Mouse (Mus musculus) inflammation-experienced regulatory T-cells, adult 16 weeks (primary cell): ENCODE data around the gene Atn1. TPM values are rescaled to one million over a fixed set of nuclear protein-coding genes. Genes with fewer than 3 reads are reported as not detected.

Source experiments
- polyA plus RNA-seq: library from polyadenylated mRNA; unstranded; fragments of 100-300 nt; shearing (Covaris generic); gene quantifications from one replicate; pipeline ENCODE4 v1.2.1, GENCODE M21; 2017

Atn1 gene
- polyA plus RNA-seq: 2.9 TPM

DNA sequence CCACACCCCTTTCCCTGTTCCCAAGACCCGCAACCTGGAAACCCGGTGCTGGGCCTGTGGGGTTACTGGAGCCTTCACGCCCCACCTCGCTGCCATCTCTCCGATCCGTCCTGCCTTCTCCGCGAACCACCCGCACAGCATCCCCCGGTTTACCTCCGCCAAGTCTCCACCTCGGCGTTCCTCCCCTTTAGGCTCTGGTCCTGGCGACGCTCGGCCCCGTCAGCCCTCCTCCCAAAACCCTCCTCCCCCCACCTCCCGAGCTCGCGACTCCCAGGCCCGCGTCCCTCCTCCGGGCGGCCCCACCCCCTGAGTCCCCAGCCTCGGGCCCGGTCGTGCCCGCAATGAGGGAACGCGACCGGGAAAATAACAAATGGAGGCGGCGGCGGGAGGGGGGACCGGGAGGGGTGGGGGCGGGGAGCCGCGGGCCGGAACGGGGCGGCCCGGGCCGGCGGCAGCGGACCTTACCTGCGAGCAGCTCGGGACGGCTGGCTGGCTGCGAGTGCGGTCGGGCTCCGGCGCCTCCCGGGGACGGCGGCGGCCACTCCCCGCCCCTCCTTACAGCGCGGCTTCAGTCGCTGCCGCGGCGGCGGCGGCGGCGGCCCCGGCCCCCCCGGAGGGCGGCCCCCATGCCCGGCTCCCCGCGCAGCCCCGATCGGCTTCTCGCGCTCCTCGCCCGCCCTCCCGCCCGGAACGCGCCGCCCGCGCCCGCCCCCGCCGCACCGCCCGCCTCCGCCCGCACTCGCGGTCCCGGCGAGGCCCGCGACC lies at the start of gene Atn1, which contains the start of gene Gm45234:
Atn1 (minus strand) TSS at position 694 of the 765 bp plus-strand sequence.
Gm45234 (minus strand) TSS at position 191 of the 765 bp plus-strand sequence.

DNA sequence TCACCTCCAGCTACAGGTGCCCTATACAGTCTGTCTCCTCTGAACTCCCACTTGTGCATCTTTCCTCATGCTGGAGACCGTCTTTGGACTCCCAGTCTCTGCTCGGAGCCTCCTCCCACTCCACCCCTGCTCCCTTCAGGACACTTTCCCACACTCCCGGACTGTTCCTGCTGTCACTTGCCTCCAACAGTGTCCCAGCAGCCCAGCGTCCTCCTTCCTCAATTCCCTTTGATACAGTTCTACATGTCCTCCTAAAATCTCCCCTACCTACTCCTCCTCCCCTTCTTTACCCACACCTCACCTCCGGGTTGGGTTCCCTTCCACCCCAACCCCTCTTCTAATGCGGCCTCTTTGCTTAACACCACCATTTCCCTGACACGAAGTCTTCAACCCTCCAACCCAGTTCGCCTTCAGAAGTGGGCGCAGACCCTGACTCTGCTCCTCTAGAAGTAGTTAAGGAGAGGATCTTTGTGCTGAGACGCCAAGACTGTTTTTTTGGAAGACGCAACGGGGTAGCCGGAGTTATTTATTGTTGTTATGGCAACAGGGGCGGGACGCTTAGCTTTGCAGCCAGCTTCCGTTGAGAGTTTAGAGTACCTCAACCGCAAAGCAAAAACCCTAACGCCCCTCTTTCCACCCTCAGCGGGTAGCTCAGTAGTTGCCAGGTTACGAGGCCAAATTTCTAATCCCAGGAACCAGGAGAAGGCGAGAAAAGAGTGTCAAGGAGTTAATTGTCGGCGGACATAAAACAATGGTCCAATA lies 23.1 kb upstream of the Atn1 start, which contains the start of gene Lrrc23:
Lrrc23 (minus strand) TSS at position 506 of the 762 bp plus-strand sequence.

DNA sequence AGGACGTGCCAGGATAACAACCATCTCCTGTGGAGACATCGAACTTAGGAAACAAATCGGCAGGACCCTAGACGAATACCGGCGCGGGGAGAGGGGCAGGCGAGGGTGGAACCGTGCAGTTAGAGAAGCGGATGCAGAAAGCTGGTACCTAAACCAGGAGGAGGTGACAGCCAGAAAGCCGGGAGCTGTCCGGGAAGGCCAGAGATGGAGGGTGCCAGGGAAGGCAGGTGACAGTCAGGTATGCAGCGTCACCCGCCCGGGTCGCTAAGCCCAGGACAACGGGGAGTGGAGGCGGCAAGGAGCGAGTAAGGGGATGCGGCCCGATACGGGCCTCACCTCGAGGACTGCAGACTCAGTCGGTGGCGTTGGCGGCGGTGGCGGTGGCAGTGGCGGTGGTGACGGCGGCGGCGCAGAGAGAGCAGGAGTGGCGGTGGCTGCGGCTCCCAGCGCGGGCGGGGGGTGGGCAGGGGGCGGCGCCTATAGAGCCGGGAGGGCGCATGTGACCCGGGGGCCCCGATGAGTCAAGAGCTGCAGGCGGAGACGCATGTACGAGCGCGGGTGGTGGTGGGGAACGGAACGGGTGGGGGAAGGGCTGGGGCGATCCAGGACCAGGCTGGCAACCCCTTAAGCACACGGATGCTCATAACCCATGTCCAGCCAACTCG lies 12.9 kb upstream of the Atn1 start, which contains the start of gene Eno2:
Eno2 (minus strand) TSS at position 573 of the 665 bp plus-strand sequence.

DNA sequence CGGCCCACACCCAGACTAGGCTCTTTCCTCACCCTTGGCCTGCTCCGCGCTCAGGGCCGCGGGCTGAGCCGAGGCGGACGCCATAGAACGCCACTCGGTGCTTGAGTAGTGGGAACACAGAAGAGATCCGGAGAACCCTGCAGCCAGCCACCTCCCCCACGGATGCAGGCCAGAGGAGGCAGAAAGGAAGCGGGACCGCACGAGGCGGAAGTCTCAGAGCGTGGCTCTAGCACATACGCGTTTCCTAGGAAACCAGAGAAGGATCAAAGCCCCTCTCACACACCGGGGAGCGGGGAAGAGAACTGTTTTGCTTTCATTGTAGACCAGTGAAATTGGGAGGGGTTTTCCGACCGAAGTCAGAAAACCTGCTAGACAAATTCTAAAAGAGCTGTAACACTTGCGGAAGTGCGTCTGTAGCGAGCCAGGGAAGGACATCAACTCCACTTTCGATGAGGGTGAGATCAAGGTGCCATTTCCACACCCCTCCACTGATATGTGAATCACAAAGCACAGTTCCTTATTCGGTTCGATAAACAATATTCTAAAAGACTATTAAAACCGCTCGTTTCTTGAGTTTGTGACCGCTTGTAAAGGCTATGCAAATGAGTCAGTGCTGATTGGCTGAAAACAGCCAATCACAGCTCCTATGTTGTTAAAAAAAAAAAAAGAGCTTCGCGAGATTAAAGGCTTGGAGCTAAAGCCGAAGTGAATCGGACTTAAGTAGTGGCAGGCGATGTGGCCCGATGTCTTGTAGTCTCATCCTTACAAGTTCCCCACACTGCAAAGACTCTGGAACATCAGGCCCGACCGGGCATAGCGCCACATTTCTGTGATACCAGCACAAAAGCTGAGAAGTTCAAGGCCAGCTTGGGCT lies 15.2 kb downstream of the Atn1 start, which contains the start of gene Grcc10:
Grcc10 (minus strand) TSS at position 487 of the 874 bp plus-strand sequence.

DNA sequence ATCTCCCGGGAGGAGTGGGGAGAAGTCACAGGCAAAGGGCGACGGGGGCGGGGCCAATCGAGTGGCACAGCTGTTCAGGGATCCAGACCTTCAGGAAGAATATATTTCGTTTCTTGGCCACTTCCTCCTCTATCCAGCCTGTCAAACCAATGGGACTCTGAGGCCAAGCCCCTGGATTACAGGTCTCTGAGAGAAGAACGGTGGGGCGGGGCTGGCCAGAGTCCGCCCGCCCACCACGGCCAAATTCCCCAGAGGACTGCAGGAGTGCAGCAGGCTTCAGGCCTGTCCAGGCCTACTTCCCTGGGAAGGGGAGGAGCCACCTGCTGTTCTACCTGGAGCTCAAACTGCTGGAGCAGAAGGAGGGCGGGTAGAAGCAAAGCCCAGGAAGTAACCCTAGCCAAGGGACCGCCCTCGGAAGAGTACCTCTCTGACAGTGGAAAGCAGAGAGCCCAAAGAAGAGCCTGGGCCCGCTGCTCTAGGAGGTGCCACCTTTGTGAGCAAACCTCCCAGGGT lies 17.8 kb downstream of the Atn1 start, which contains the start of gene Ptpn6:
Ptpn6 (minus strand) TSS at position 204 of the 513 bp plus-strand sequence.

DNA sequence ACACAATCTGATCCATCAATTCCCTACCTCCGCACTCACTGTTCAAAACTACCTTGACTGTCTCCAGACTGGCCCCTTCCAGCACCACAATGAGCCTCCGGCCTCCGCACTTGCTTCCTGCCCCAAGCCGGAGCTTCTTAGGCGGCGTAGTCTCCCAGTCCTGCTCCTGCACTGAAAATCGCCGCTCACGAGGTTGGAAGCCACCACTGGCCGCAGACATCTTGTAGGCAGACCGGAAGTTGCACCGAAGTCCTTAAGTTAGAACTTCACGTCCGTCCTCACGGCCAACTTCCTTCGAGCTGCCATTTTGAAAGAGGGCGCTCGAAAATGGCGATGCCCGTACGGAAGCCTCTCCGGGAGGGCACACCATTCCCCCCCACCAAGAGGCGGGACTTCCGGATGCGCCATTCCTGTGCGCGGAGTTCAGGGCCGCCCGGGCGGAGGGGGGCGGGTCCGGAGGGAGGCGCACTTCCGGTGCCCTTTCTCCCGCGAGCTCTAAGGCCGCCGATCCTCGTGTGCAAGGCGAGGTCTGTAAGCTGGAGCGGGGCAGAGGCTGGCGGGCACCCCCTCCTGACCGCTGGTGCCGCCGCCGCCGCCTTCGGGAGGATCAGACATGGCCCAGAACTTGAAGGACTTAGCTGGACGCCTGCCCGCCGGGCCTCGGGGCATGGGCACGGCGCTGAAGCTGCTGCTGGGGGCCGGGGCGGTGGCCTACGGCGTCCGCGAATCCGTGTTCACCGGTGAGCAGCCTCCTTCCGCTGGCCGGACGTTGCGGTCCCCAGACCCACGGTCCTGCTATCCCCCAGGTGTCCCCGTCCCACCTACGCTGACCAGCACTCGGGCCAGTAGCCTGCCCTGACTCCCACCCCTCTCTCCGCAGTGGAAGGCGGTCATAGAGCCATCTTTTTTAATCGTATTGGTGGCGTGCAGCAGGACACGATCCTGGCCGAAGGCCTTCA lies 44.2 kb downstream of the Atn1 start, which contains the start of the genes Emg1 and Phb2:
Emg1 (minus strand) TSS at position 355 of the 959 bp plus-strand sequence.
Phb2 (plus strand) TSS at position 513 of the 959 bp plus-strand sequence.

Other genes with a start within 250 kb of the Atn1 start
- 0.45 TPM for gene C1ra, start 244.1 kb downstream of the Atn1 start, polyA plus RNA-seq
- gene C1s1, start 214.2 kb downstream of the Atn1 start, polyA plus RNA-seq: not detected
- not detected for gene C1rb, start 186.2 kb downstream of the Atn1 start, polyA plus RNA-seq
- not detected for gene C1s2, start 120.4 kb downstream of the Atn1 start, polyA plus RNA-seq
- 56.7 TPM for gene Lpcat3, start 93.5 kb downstream of the Atn1 start, polyA plus RNA-seq
- 306 TPM for gene Emg1, start 44.3 kb downstream of the Atn1 start, polyA plus RNA-seq
- gene Phb2, start 44.2 kb downstream of the Atn1 start, polyA plus RNA-seq: 205 TPM
- gene Ptpn6, start 17.8 kb downstream of the Atn1 start, polyA plus RNA-seq: 376 TPM
- gene Grcc10, start 15.2 kb downstream of the Atn1 start, polyA plus RNA-seq: 525 TPM
- not detected for gene Gm45234, start 503 bp downstream of the Atn1 start, polyA plus RNA-seq
- gene Eno2, start 13.1 kb upstream of the Atn1 start, polyA plus RNA-seq: 8.5 TPM
- 2.4 TPM for gene Lrrc23, start 23.2 kb upstream of the Atn1 start, polyA plus RNA-seq
- 8.8 TPM for gene Spsb2, start 52.1 kb upstream of the Atn1 start, polyA plus RNA-seq
- gene Tpi1, start 57.8 kb upstream of the Atn1 start, polyA plus RNA-seq: 134 TPM
- gene Usp5, start 73.0 kb upstream of the Atn1 start, polyA plus RNA-seq: 143 TPM
- gene Cdca3, start 73.0 kb upstream of the Atn1 start, polyA plus RNA-seq: 8.5 TPM
- gene Gnb3, start 83.8 kb upstream of the Atn1 start, polyA plus RNA-seq: not detected
- gene P3h3, start 101.2 kb upstream of the Atn1 start, polyA plus RNA-seq: not detected
- 0.39 TPM for gene Gpr162, start 107.5 kb upstream of the Atn1 start, polyA plus RNA-seq
- 304 TPM for gene Cd4, start 131.7 kb upstream of the Atn1 start, polyA plus RNA-seq
- gene Lag3, start 155.2 kb upstream of the Atn1 start, polyA plus RNA-seq: 5.8 TPM
- gene Ptms, start 163.6 kb upstream of the Atn1 start, polyA plus RNA-seq: 11.1 TPM
- 189 TPM for gene Mlf2, start 174.9 kb upstream of the Atn1 start, polyA plus RNA-seq
- gene Cops7a, start 209.0 kb upstream of the Atn1 start, polyA plus RNA-seq: 105 TPM
- not detected for gene Pianp, start 240.2 kb upstream of the Atn1 start, polyA plus RNA-seq